Mouse (Mus musculus): Measurements from ENCODE around the gene Pmel. TPM values are rescaled to one million over a fixed set of nuclear protein-coding genes. Genes with fewer than 3 reads are reported as not detected.

Pmel gene
- total RNA-seq, 2 experiments from 2014 or later: 0.52 to 2.6 TPM

DNA sequence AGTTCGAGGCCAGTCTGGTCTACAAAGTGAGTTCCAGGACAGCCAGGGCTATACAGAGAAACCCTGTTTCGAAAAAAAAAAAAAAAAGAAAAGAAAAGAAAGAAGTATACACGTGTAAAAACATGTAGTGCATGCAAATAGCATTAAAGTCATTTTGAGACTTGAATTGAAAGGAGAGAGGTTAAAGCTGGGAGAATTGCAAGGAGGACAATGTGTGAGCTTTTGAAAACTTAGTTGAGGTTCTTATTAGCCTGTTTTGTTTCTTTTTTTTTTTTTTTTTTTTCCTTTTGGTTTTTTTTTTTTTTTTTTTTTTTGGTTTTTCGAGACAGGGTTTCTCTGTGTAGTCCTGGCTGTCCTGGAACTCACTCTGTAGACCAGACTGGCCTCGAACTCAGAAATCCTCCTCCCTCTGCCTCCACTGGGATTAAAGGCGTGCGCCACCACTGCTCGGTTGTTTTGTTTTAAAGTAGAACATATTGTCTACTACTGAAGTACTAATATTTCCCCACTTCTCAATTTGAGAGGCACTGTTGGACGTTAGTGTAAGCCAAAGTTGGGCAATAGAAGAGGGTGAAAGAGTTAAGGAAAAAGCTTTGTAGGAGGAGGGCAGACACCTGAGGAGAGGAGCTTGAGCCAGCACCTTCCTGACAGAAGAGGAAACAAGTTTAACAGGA lies 43.1 kb downstream of the Pmel start:
- no peak for ATAC-seq (replicated peaks; ENCODE audit: poor library complexity, severe bottlenecking)

DNA sequence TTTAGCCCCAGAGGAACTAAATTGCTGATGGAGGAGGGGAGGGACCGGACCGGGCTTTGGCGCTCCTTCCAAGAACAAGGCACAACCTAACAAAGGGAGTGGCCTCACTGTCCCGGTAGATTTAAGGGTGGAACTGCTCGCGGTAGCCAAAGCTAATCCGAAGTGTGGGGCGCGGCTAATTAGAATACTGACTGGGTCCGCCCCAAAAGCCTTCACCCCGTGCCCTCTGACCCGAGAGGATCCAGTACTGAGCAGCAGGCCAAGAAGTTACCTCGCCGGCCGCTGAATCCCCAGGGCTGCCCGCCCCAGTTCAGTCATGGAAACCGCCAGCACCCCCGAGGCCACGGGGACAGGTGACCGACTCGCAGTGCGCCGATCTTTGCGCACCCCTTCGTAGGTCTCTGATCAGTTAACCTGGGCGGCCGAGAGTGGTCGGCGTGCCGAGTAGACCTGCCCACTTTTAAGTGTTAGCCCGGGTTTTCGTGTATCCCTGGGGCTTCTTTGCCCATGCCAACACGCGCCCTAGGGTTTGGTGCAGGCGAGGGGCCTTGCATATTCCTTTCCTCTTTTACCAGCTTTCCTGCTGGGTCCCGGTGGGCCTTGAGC lies 43.8 kb downstream of the Pmel start, which contains the start of gene Pym1:
TSS of gene Pym1 (plus strand) at position 244 of the 606 bp plus-strand sequence.
- peak; percentile 60 for ATAC-seq (replicated peaks; ENCODE audit: poor library complexity, severe bottlenecking)

DNA sequence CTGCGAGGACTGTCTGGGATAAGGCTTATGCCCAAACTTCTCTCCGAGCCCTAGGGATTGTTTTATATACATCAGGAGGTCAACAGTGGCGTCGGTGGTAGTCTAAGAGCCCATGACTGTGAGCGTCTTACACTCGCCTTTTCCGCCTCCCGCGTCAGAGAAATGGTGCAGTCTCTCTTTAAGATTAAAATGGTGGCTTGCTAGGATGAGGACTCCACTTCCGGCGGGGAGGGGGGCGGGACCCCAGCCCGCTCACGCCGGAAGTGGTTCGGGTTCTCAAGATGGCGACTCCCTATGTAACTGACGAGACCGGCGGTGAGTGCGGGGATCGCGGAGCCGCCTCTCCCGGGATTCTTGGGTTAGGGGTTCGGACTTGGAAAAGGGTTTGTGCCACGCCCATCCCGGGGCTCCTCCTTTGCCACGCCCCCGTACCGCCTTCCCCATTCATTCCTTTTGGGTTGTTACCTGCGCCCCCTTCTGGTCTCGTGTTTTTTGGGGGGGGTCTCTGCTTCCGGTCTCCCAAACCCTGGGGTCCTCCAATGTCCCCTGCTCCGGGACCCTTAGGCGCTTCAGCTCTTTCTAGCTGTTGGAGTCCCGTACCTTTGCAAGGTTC lies 44.4 kb downstream of the Pmel start:
- ATAC-seq (replicated peaks; ENCODE audit: poor library complexity, severe bottlenecking): peak; percentile 67

Other genes starting within 250 kb of the Pmel start
- 90.4 and 113 TPM in 2 replicates for gene Smarcc2, start 244.9 kb upstream of the Pmel start, total RNA-seq (2014; fragmentation: Nextera tagmentation)
- 56.4 and 56.9 TPM in 2 replicates for gene Smarcc2, start 244.9 kb upstream of the Pmel start, total RNA-seq (2017)
- 1,019 and 1,105 TPM in 2 replicates for gene Myl6, start 210.1 kb upstream of the Pmel start, total RNA-seq (2014; fragmentation: Nextera tagmentation)
- gene Myl6, start 210.1 kb upstream of the Pmel start, total RNA-seq (2017): 1,278 and 1,308 TPM in 2 replicates
- gene Myl6b, start 205.5 kb upstream of the Pmel start, total RNA-seq (2014; fragmentation: Nextera tagmentation): 10.7 and 13.7 TPM in 2 replicates
- 1.2 and 1.7 TPM in 2 replicates for gene Myl6b, start 205.5 kb upstream of the Pmel start, total RNA-seq (2017)
- 89.1 and 90.5 TPM in 2 replicates for gene Esyt1, start 178.3 kb upstream of the Pmel start, total RNA-seq (2014; fragmentation: Nextera tagmentation)
- gene Esyt1, start 178.3 kb upstream of the Pmel start, total RNA-seq (2017): 78.8 and 97.6 TPM in 2 replicates
- 8.8 and 9.7 TPM in 2 replicates for gene Zc3h10, start 156.4 kb upstream of the Pmel start, total RNA-seq (2014; fragmentation: Nextera tagmentation)
- 12.5 and 13.6 TPM in 2 replicates for gene Zc3h10, start 156.4 kb upstream of the Pmel start, total RNA-seq (2017)
- gene Rpl41, start 154.9 kb upstream of the Pmel start, total RNA-seq (2014; fragmentation: Nextera tagmentation): 6,066 and 6,315 TPM in 2 replicates
- gene Rpl41, start 154.9 kb upstream of the Pmel start, total RNA-seq (2017): 3,608 and 4,444 TPM in 2 replicates
- 404 and 410 TPM in 2 replicates for gene Pa2g4, start 138.2 kb upstream of the Pmel start, total RNA-seq (2014; fragmentation: Nextera tagmentation)
- gene Pa2g4, start 138.2 kb upstream of the Pmel start, total RNA-seq (2017): 414 and 442 TPM in 2 replicates
- gene Erbb3, start 114.5 kb upstream of the Pmel start, total RNA-seq (2014; fragmentation: Nextera tagmentation): 1.6 and 1.7 TPM in 2 replicates
- 1.4 and 1.8 TPM in 2 replicates for gene Erbb3, start 114.5 kb upstream of the Pmel start, total RNA-seq (2017)
- gene Rps26, start 77.4 kb upstream of the Pmel start, total RNA-seq (2014; fragmentation: Nextera tagmentation): 2,754 and 2,968 TPM in 2 replicates
- 1,150 and 1,165 TPM in 2 replicates for gene Rps26, start 77.4 kb upstream of the Pmel start, total RNA-seq (2017)
- 0.62 TPM in 1 of 2 replicates, not detected in the other for gene Ikzf4, start 58.2 kb upstream of the Pmel start, total RNA-seq (2014; fragmentation: Nextera tagmentation)
- gene Ikzf4, start 58.2 kb upstream of the Pmel start, total RNA-seq (2017): not detected in 2 replicates
- gene Suox, start 30.1 kb upstream of the Pmel start, total RNA-seq (2014; fragmentation: Nextera tagmentation): 3.5 and 4.1 TPM in 2 replicates
- gene Suox, start 30.1 kb upstream of the Pmel start, total RNA-seq (2017): 5.9 and 8.1 TPM in 2 replicates
- gene Rab5b, start 7.9 kb upstream of the Pmel start, total RNA-seq (2014; fragmentation: Nextera tagmentation): 43.7 and 43.8 TPM in 2 replicates
- 45.7 and 58.0 TPM in 2 replicates for gene Rab5b, start 7.9 kb upstream of the Pmel start, total RNA-seq (2017)
- 101 and 134 TPM in 2 replicates for gene Cdk2, start 836 bp downstream of the Pmel start, total RNA-seq (2014; fragmentation: Nextera tagmentation)
- gene Cdk2, start 836 bp downstream of the Pmel start, total RNA-seq (2017): 60.3 and 73.1 TPM in 2 replicates
- 13.2 and 15.8 TPM in 2 replicates for gene Dgka, start 40.7 kb downstream of the Pmel start, total RNA-seq (2014; fragmentation: Nextera tagmentation)
- gene Dgka, start 40.7 kb downstream of the Pmel start, total RNA-seq (2017): 9.4 and 12.0 TPM in 2 replicates
- 43.5 and 52.0 TPM in 2 replicates for gene Pym1, start 43.7 kb downstream of the Pmel start, total RNA-seq (2014; fragmentation: Nextera tagmentation)
- 47.6 and 82.5 TPM in 2 replicates for gene Pym1, start 43.7 kb downstream of the Pmel start, total RNA-seq (2017)
- gene Mmp19, start 86.7 kb downstream of the Pmel start, total RNA-seq (2014; fragmentation: Nextera tagmentation): 6.9 and 8.3 TPM in 2 replicates
- 14.9 and 15.6 TPM in 2 replicates for gene Mmp19, start 86.7 kb downstream of the Pmel start, total RNA-seq (2017)
- gene Dnajc14, start 99.9 kb downstream of the Pmel start, total RNA-seq (2014; fragmentation: Nextera tagmentation): 16.5 and 17.5 TPM in 2 replicates
- gene Dnajc14, start 99.9 kb downstream of the Pmel start, total RNA-seq (2017): 23.8 and 30.7 TPM in 2 replicates
- gene Tmem198b, start 100.2 kb downstream of the Pmel start, total RNA-seq (2014; fragmentation: Nextera tagmentation): 10.8 and 14.4 TPM in 2 replicates
- 3.4 and 3.6 TPM in 2 replicates for gene Tmem198b, start 100.2 kb downstream of the Pmel start, total RNA-seq (2017)
- 184 and 236 TPM in 2 replicates for gene Sarnp, start 113.1 kb downstream of the Pmel start, total RNA-seq (2014; fragmentation: Nextera tagmentation)
- 265 and 272 TPM in 2 replicates for gene Sarnp, start 113.1 kb downstream of the Pmel start, total RNA-seq (2017)
- 33.9 and 84.1 TPM in 2 replicates for gene Ormdl2, start 117.5 kb downstream of the Pmel start, total RNA-seq (2014; fragmentation: Nextera tagmentation)
- 82.4 and 147 TPM in 2 replicates for gene Ormdl2, start 117.5 kb downstream of the Pmel start, total RNA-seq (2017)
- gene Gdf11, start 187.5 kb downstream of the Pmel start, total RNA-seq (2014; fragmentation: Nextera tagmentation): 0.21 TPM in 1 of 2 replicates, not detected in the other
- gene Gdf11, start 187.5 kb downstream of the Pmel start, total RNA-seq (2017): 0.15 TPM in 1 of 2 replicates, not detected in the other
- gene Cd63, start 196.8 kb downstream of the Pmel start, total RNA-seq (2014; fragmentation: Nextera tagmentation): 139 and 203 TPM in 2 replicates
- 123 and 185 TPM in 2 replicates for gene Cd63, start 196.8 kb downstream of the Pmel start, total RNA-seq (2017)
- gene Rdh5, start 218.7 kb downstream of the Pmel start, total RNA-seq (2014; fragmentation: Nextera tagmentation): 2.0 and 9.5 TPM in 2 replicates
- 2.4 TPM in 1 of 2 replicates, not detected in the other for gene Rdh5, start 218.7 kb downstream of the Pmel start, total RNA-seq (2017)
- gene Bloc1s1, start 219.8 kb downstream of the Pmel start, total RNA-seq (2014; fragmentation: Nextera tagmentation): 124 and 140 TPM in 2 replicates
- 71.3 and 86.4 TPM in 2 replicates for gene Bloc1s1, start 219.8 kb downstream of the Pmel start, total RNA-seq (2017)
- gene Itga7, start 229.6 kb downstream of the Pmel start, total RNA-seq (2014; fragmentation: Nextera tagmentation): not detected in 2 replicates
- not detected in 2 replicates for gene Itga7, start 229.6 kb downstream of the Pmel start, total RNA-seq (2017)